Mouse (Mus musculus): ENCODE measurements around the gene Ncoa3. TPM values are rescaled to one million over a fixed set of nuclear protein-coding genes. Genes with fewer than 3 reads are reported as not detected.
A peak's percentile ranks its signal among the peaks of the same experiment; 100 is the strongest.

The Ncoa3 gene
- total RNA-seq, 2 experiments from 2014 or later = 34.9 to 37.9 TPM

DNA sequence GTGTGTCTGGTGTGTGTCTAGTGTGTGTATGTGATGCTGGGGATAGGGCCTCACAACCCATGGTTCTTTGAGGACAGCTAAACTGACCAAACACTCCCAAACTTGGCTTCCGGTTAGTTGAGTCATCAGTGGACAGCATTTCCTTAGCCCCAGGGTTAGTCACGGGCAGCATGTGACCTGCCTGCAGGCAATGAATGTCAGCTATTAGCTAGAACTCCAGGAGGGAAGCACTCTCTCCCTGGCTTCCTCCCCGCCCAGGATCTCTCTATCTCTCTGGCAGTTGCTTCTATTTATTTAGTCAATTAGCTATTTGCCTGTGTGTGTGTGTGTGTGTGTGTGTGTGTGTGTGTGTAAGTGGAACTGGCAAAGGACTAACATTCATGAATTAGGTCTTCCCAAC, 23.6 kb upstream of the Ncoa3 start:
- intact Hi-C loops (cut with DNase I) = no loop called here
- DNase-seq (ENCODE audit: low spot score in 2 of 2) = no peak

DNA sequence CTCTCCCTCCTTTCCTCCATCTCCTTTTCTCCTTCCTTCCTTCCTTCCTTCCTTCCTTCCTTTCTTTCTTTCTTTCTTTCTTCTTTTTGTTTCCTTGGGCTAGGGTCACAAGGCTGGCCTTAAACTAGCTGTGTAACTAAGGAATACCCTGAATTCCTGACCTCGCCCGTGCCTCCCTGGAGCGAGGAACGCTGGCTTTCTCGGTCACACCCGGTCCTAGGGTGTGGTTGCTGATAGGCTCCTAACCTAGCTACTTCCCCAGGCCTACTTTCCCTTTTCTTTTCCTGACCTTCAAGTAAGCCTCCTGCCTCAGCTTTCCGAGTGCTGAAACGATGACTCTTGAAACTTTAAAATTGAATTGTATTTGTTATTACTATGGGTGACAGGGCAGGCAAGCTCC, 23.0 kb upstream of the Ncoa3 start:
- intact Hi-C loops (cut with DNase I) = no loop called here
- DNase-seq (ENCODE audit: low spot score in 2 of 2) = no peak

DNA sequence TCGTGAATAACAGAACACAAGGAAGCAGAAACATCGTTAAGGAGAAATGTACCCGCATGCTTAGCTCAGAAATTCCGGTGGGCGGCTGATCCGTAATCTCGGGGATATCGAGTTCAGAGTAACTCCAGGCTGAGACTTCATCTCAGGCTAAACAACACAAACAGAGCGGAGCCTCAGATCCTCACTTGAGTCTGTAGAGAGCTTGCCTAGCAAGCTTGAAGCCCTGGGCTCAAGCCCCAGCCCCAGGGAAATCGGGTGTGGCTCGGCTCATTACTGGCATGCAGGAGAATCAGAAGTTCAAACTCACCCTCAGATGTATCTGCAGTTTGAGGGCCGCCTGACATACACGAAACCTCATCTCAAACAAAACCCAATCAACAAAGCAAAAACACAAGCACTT, 22.5 kb upstream of the Ncoa3 start:
- DNase-seq (ENCODE audit: low spot score in 2 of 2) = no peak
- intact Hi-C loops (cut with DNase I) = no loop called here

DNA sequence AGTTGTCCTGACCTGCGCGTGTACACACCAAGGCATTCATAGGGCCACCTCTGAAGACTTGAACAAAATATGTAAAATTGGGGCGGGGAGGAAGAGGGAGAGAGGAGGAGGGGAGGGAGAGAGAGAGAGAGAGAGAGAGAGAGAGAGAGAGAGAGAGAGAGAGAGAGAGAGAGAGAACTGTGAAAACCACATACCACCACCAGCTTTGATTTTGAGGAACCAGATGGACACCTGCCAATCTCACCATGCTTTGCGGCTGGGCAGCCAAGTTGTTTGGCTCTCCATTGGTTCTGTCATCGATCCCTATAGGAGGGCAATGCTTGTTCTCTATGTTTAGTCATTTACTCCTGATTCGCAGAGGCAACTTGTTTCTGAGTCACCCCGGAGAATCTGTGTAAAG, 21.7 kb upstream of the Ncoa3 start:
- no peak for DNase-seq (ENCODE audit: low spot score in 2 of 2)

DNA sequence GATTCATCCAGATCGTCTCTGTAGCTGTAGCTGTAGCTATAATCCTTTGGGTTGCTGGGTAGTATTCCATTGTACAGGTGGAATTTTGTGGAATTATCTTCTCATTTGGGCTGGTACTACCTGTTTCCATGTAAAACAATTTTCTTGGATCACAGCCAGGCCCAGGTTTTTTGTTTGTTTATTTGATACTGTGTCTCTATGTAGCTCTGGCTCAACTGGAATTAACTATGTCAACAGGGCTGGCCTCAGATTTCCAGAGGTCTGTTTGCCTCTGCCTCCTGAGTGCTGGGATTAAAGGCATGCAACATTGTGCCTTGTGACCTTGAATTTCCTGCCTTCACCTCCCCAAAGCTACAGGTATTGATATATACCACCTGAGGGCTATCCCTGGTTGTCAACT, 18.1 kb upstream of the Ncoa3 start:
- DNase-seq (ENCODE audit: low spot score in 2 of 2) = no peak
- intact Hi-C loops (cut with DNase I) = no loop called here

More for the DNA sequence above, 21.7 kb upstream of the Ncoa3 start:
- intact Hi-C loops (cut with DNase I) = no loop called here

DNA sequence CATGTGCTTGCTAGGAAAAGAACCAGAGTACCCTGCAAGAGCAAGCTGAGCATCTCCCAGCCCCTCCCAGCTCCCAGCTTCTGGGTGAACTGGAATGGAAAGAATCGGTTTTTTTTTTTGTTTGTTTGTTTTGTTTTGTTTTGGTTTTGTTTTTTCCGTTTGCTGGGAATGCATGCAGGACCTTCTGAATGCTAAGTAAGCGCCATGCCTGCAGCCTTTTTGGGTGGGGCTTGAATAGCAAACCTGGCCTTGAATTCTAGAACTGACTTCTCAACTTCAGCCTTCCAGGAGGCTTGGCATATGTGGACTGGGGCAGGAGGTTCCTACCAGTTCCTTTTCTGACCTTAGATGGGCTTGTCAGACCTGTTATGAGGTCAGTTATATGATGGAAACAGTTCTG, 16.2 kb upstream of the Ncoa3 start:
- intact Hi-C loops (cut with DNase I) = no loop called here
- no peak for DNase-seq (ENCODE audit: low spot score in 2 of 2)

DNA sequence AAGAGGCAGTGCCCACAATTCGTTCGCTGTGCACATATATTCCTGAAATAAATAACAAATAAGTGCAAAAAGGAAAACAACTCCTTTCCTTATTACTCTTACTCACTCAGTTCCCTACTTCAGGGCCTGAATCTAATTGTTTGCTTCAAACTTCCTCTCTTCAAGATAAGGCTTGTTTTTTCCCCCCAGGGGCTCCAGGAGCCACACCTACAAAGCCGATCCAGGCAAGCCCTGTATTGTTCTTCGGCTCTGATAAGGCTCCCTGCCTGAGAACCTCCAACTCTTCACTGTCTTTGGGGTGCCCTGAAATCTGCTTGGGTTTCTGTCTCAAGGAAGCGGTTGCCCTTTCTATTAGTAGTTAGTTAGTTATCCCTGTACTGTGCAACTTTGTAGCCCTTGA, 15.6 kb upstream of the Ncoa3 start:
- no peak for DNase-seq (ENCODE audit: low spot score in 2 of 2)
- intact Hi-C loops (cut with DNase I) = no loop called here

DNA sequence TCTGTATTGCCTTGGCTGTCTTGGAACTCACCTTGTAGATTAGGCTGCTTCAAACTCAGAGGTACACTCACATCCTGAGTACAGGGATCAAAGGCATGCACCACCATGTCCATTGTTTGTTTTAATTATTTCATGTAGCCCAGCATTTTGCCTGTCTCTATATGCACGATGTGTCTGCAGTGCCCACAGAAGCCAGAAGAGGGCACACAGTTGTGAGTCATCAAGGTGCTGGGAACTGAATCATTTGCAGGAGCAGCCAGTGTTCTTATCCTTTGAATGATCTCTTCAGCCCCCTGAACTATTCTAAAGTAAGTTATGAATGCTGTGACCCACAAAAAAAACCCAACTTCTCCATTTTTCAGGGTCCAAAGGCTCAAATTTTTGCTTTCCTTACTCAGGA, 14.3 kb upstream of the Ncoa3 start:
- no peak for DNase-seq (ENCODE audit: low spot score in 2 of 2)
- intact Hi-C loops (cut with DNase I) = no loop called here

DNA sequence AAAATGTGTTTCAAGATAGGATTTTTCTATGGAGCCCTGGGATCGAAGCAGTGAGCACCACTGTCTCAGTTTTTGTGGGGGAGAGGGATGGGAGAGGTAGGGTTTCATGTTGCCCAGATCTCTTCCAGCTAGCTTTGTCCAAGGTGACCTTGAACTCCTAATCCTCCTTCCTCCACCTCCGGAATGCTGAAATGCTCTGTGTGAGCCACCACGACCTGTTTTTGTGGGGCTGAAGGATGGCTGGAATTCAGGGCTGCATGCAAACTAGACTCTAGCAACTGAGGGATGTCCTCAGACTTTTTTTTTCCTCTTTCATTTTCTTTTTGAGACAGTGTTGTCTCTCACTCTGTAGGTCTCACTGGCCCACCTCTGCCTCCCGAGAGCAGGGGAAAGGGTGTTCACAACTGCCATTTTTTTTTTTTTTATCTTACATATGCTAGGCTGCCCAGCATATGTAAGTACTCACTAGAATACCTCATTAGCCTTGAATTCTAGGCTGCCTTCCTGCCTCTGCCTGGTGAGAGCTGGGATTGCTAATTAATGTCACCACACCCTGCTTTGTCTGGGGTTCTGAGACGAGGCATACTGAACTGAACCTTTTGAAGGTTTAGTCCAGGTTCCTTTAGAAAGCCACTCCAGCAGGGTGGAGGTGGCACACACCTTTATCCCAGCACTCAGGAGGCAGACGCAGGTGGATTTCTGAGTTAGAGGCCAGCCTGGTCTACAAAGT, 11.0 kb upstream of the Ncoa3 start:
- no peak for DNase-seq (ENCODE audit: low spot score in 2 of 2)
- intact Hi-C loops (cut with DNase I) = no loop called here

DNA sequence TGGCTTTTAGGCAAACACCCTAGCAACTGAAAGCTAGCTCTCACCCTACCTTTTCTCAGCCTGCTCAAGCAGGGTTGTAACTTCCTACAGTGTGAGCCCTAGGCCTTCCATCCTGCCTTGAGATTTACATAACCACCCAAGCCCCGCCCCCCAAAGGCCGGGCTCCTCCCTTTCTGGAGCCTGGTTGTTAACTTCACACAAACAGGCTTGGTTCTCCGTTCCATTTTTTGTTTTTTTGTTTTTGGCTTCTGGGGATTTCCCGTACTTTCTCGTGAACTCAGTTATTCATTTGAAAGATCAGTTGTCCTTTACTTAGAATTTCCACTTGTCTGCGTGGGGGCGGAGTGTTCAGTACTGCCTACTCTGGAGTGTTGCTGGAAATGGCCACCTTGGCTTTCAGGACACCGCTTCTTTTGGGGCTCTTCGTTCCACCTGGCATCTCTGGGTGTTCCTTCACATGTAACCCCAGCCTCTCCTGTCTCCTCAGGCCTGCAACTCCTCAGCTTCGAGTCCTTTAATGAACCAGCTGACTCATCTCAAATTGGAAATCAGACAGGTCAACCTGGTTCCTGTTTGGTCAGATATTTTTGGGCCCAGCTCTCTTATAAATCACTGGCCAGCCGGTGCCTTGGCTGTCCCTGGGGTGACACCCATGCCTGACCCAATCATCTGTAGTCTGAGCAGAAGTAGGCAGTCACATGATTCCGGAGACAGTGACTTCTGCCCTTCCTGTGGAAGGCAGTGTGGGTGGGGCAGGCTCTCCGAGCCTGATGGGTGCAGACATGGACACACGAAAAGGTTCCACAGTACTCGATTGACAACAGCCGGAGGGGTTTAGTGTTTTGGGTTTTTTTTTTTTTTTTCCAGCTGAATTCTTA, 9.7 kb upstream of the Ncoa3 start:
- DNase-seq (ENCODE audit: low spot score in 2 of 2) = peak; percentile 20 to 27

DNA sequence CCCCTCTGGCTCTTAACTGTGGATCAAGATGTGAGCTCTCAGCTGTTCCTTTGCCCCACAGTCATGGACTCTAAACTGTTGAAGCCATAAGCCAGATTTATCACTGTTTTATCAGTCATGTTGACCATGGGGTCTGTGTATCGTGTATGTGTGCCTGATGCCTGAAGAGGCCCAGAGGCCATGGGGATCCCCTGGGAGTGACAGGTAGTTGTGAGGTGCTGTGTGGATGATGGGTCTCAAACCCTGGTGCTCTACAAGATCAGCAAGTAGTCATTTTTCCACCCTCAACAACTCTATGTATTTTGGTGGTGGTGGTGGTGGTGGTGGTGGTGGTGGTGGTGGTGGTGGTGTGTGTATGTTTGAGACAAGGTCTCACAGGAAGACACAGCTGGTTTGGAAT, 8.1 kb upstream of the Ncoa3 start:
- intact Hi-C loops (cut with DNase I) = no loop called here
- DNase-seq (ENCODE audit: low spot score in 2 of 2) = no peak

More for the DNA sequence above, 9.7 kb upstream of the Ncoa3 start:
- intact Hi-C loops (cut with DNase I) = no loop called here

DNA sequence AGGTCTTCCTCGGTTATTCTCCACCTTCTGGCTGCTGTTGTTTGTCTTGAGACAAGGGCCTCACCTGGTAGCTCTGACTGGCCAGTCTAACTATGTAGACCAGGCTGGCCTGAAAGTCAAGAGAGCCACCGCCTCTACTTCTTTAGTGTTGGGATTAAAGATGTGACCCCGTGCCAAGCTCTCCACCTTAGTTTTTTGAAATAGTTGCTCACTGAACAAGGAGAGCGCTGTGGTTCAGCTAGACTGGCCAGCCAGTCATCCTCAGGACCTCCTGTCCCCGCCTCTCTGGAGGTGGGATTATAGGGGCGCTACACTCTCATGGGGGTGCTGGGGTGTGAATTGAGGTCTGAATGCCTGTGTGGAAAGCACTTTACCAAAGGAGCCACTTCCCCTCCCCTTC, 7.5 kb upstream of the Ncoa3 start:
- intact Hi-C loops (cut with DNase I) = no loop called here
- DNase-seq (ENCODE audit: low spot score in 2 of 2) = no peak

DNA sequence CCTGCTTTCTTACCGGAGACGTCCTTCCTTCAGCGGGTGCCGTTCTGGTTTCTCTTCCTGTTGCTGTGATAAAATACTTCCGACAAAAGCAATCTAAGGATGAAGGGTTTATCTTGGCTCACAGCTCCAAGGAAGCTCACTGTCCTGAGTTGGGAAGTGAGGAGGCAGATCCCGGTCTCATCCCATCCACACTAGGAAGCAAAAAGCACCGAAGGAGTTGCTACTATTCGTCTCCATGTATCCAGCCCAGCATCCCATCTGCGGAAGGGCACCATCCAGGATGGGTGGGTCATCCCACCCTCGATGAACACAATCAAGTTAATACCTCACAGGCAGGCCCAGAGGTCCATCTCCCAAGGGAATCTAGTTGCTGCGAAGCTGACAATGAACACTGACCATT, 6.9 kb upstream of the Ncoa3 start:
- intact Hi-C loops (cut with DNase I) = no loop called here
- DNase-seq (ENCODE audit: low spot score in 2 of 2) = no peak

DNA sequence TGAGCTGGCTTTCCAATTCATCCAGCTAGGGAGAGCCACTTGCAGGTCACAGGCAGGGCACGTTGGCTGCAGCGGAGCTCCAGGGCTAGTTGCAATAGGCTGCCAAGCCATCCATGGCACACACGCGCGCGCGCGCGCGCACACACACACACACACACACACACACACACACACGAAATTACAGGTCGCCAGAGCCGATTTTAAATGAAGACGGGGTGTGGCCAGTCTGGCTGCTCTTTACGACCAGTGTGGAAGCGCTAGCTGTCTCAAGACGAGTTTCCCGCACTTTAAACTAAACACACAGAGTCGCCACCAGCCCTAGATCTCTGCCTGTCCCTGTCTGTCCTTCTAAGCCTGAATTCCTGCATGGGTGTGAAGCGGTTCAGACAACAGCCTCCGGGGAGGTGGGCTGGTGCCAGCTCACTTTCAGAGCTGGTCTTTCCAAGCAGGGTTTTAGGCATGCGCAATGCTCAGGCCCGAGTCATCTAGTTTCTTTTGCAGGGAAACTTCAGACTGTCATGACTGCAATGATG, 5.4 kb upstream of the Ncoa3 start:
- intact Hi-C loops (cut with DNase I) = no loop called here
- peak; percentile 80 to 92 for DNase-seq (ENCODE audit: low spot score in 2 of 2)

DNA sequence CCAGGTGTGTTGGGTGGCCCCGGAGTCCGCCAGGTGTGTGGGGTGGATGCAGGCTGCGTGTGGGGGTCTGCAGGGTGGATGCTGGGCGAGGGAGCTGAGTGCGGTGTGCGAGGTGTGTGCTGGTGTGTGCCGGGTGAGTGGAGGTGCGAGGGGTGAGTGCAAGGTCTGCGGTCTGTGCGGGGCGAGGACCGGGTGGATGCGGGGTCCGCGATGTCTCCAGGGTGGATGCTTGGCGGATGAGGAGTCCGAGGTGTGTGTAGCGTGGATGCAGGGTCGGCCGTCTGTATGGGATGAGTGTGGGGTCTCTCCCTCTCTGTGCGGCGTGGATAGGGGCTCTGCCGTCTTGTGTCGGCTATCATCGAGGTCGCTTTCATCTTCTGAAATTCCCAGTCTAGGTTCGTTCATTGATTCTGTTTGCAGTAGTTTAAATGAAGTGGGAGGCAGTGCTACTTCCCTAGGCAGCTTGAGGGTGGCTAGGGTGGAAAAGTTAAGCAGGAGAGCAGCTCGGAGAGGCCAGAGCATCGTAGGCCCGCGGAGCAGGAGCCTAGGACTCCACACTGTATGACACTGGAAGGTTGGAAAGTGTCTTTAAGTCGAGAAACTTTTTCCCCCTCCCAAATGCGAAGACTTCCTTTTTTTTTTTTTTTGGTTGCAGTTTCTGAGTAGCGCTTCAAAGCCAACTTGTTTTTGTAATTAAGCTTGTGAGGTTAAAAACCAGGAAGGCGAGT, 901 bp downstream of the Ncoa3 start:
- no peak for DNase-seq (ENCODE audit: low spot score in 2 of 2)
- intact Hi-C loops (cut with DNase I) = loop anchor here (5.0 kb wide), 2 partner anchors 39 to 71 kb away; no protein-coding TSS in a partner anchor

DNA sequence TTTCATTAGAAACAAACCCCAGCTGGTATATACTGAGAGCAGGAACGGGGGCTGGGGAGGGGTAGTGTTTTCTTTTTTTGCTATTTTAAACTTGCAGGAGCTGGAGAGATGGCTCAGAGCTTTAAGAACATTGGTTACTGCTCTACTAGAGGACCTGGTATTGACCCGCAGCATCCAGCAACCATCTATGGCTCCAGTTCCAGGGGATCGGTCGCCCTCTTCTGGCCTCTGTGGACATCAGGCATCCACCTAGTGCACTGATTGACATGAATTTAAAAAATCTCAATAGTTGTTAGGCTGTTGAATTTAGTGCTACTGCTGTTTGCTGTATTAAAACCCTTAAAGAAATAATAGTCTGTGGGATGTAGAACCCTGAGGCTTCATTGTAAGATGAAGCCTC, 1.9 kb downstream of the Ncoa3 start:
- intact Hi-C loops (cut with DNase I) = loop anchor here (5.0 kb wide), 2 partner anchors 38 to 72 kb away; no protein-coding TSS in a partner anchor
- no peak for DNase-seq (ENCODE audit: low spot score in 2 of 2)

DNA sequence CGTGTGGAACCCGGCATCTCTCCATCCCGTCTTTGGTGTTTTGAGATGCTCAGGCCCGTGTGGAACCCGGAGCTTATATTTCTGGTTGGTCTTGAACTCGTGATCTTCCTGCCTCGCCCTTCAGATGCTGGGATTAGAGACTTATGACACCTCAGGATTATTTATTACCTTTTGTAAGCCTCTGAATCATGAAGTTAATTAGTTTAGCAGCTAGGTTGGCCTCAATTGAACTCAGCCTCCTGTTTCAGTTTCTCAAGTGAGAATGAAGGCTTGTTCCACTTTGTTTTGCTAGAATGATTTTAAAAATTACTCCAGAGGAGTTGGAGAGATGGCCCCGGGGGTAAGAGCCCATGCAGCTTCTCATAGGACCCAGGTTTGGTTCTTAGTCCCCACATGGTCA, 3.3 kb downstream of the Ncoa3 start:
- DNase-seq (ENCODE audit: low spot score in 2 of 2) = no peak
- intact Hi-C loops (cut with DNase I) = no loop called here

DNA sequence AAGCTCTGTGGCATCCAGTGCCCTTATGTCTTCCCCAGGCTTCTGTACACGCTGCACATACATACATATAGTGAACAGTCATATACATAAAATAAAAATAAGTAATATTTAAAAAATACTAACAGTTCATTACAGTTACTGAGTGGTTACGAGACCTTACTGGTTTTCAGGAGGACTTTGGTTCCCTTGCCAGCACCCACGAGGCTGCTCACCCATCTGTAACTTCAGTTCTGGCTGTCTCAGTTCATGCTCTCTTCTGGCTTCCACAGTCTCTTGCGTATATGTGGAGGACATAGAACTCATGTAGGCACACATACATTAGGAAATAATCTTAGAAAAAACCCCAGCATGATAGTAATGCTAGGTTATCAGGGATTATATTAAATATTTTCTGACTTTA, 3.7 kb downstream of the Ncoa3 start:
- DNase-seq (ENCODE audit: low spot score in 2 of 2) = no peak
- intact Hi-C loops (cut with DNase I) = no loop called here

DNA sequence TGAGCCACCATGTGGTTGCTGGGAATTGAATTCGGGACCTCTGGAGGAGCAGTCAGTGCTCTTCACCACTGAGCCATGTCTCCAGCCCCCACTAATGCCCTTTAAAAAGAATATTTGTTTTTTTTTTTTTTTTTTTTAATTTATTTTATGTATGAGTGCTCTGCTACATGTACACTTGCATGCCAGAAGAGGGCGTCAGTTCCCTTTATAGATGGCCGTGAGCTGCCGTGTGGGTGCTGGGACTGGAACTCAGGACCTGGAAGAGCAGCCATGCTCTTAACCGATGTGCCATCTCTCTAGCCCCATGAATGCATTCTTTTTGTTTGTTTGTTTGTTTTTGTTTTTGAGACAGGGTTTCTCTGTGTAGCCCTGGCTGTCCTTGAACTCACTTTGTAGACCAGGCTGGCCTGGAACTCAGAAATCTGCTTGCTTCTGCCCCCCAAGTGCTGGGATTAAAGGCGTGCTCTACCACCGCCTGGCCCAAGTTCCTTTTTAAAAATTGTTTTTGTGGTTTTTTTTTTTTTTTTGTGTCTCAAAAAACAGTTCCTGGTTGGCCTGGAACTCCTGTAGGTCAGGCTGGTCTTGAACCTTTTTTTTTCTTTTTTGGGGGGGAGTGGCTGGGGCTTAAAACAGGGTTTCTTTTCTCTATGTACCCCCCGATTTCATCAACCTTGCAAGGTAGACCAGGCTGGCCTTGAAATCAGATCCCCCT, 5.0 kb downstream of the Ncoa3 start:
- no peak for DNase-seq (ENCODE audit: low spot score in 2 of 2)
- intact Hi-C loops (cut with DNase I) = no loop called here

DNA sequence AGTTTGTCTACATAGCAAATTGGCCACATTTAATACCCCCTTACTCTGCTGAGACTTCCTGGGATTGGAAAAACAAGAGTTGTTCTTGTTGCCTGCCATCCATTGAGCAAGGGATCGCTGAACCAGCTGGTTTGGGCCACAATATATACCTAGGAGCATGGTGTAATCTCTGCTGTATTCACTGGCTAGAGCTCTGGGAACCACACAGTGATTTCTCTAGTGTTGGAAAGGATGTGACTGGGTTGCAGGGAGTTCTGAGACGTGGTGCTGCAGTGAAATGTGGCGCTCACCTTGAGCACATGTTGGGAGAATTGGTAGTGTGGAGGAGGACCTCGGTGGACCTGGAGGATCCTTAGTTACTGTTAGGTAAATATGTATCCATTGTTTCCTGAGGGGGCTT, 6.5 kb downstream of the Ncoa3 start:
- intact Hi-C loops (cut with DNase I) = no loop called here
- no peak for DNase-seq (ENCODE audit: low spot score in 2 of 2)

All from left cerebral cortex, postnatal 25 days (tissue).